Mouse (Mus musculus): ENCODE measurements around the gene Sgsm2. TPM values are rescaled to one million over a fixed set of nuclear protein-coding genes. Genes with fewer than 3 reads are reported as not detected.
A peak's percentile ranks its signal among the peaks of the same experiment; 100 is the strongest.

The Sgsm2 gene
- total RNA-seq, 2 experiments from 2014 or later = 10.5 to 12.0 TPM

GRCm38 (mm10) chr11:74842656-74843434, 54.0 kb downstream of the Sgsm2 start:
- DNase-seq (ENCODE audit: low spot score in 2 of 2) = peak in 1 of 2 experiments; percentile 22

DNA sequence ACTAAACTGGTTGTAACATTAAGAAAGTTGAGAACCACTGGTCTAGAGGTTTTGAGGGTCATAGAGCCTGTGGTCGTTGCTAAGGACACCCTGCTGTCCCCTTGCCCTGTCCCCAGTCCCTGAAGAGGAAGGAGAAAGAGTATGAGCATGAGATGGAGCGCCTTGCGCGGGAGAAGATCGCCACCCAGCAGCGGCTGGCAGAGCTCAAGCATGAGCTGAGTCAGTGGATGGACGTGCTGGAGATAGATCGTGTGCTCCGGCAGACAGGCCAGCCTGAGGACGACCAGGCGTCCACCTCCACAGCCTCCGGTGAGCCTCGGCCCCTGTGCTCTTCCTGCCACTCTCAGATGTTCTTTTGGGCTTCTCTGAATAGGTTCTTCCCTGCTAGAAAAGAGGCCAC, 54.8 kb downstream of the Sgsm2 start:
- DNase-seq (ENCODE audit: low spot score in 2 of 2) = no peak

- peak in 1 of 2 experiments; percentile 15 for DNase-seq (ENCODE audit: low spot score in 2 of 2)
Observed at GRCm38 (mm10) chr11:74841366-74841765, 55.5 kb downstream of the Sgsm2 start.

- DNase-seq (ENCODE audit: low spot score in 2 of 2) = no peak
Observed at GRCm38 (mm10) chr11:74840739-74841138, 56.1 kb downstream of the Sgsm2 start.

DNA sequence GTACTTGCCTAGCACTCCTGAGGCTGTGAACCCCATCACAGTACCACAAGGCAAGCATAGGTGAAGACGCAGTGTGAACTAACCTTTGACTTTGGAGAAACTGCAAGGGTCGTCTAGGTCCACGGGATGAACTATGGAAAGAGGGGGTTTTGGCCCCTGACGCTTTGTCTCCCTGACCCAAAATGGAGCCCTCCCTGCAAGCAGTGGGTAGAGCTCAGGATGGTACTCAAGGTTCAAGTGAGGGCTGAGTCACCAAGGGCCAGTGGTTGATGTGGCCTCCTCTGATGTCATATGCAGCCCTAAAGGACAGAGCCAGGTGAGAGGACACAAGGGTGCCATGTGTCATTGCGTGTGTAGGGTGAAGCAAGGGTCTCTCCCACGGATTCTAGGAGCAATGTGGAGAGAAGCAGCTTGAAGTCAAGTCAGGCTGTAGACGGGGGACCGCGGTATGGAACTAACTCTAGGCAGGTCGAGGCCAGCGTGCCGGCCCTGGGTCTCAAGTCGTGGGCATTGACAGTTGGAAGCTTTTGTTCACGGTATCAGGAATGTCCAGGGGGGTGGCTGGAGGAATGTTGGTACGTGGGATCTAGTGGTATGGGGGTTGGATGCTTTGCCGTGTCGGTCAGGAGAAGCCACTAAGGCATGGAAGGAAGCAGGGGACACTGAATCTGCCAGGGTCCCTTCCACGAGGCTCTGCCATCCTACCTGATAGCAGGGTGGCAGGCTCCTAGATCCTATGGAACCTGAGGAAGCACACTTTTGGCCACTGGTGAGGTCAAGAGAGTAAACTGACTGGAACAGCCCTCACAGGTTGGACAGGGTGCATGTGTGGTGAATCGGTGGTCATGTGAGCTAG, 56.8 kb downstream of the Sgsm2 start:
- no peak for DNase-seq (ENCODE audit: low spot score in 2 of 2)

GRCm38 (mm10) chr11:74838971-74839370, 57.9 kb downstream of the Sgsm2 start:
- peak in 1 of 2 experiments; percentile 53 for DNase-seq (ENCODE audit: low spot score in 2 of 2)

- DNase-seq (ENCODE audit: low spot score in 2 of 2) = peak; percentile 93 to 95
Observed at GRCm38 (mm10) chr11:74838441-74838840, 58.4 kb downstream of the Sgsm2 start.

GRCm38 (mm10) chr11:74837694-74838431, 59.0 kb downstream of the Sgsm2 start:
- peak; percentile 88 to 93 for DNase-seq (ENCODE audit: low spot score in 2 of 2)

DNA sequence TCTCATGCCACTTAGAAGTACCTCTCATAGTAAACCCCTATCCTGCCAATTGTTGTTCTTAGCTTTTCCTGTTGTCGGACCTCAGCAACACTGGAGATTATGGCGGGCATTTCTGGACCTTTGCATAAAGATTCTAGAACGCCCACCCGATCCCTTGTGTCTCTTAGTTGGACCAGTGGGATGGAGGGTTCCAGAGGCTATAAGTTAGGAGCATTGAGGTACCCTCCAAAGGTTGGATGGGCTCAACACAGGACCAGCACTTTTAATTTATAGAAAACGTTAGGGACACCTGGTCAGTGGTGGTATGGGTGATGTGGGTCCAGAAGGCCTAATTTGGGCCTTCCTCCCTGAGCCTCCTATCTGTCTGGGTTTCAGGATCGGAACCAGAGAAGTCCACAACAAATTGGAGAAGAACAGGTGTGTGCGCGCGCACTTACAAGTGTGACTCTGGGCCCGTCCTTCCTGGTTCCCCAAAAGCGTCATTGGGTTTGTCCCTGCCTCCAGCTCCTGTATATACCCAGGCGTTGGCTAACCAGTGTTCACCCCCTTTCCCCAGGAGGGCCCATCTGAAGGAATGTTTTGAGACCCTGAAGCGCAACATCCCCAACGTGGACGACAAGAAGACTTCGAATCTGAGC, 59.7 kb downstream of the Sgsm2 start:
- no peak for DNase-seq (ENCODE audit: low spot score in 2 of 2)

DNA sequence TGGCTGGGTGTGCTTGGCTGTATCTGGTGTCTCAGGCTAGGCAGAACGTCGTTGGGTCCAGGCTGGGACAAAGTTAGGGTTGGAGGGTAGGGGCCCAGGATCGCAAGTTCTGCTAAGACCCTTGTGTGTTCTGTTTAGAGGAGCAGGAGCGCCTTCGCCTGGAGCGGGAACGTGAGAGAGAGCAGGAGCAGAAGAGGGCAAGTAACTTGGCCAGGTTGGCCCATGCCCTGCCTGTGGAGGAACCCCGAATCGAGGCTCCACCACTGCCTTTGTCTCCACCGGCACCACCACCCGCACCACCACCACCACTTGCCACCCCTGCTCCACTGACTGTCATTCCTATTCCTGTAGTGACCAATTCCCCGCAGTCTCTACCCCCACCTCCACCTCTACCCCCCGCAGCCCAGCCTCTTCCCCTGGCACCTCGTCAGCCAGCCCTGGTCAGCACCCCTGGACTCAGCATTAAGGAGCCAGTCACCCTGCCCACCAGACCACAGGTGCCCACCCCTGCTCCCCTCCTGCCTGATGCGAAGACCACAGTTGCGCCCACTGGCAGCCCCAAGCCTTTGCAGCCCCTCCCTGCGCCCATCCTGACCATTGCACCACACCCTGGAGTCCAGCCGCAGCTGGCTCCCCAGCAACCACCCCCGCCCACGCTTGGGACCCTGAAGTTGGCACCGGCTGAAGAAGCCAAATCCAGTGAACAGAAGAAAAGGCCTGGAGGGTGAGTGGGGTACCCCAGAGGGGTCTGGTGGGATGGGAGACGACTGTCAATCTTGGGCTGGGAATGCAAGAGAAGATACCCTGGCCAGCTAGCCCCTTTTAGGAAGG, 60.4 kb downstream of the Sgsm2 start:
- no peak for DNase-seq (ENCODE audit: low spot score in 2 of 2)

DNA sequence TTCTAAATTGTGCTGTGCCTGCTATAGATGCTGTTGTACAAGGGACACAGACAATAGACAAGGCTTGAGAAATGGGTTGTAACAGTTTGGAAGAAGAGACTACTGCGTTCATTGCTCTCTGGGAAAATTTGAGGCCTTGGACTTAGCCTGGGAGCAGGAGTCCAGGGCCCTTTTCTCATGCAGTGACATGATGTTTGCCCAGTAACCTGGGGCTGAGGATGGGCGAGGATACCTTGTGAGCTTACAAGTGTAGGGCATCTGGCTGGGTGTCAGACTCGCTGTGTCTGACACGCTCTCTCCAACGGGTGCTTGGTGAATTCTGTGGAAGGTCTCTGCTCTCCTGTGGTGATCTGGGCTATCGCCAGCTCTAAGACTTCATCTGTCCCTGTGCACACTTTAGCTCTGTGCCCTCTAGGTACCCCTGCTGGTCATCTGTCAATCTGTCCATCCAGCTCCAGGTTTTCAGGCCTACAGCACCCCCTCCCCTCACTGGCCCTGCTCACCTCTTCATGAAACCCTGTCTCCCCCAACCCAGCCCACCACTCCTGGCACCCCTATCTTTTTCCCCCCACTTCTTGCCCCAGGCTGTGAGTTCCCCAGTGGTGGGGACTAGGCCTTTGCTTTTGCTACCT, 61.2 kb downstream of the Sgsm2 start:
- no peak for DNase-seq (ENCODE audit: low spot score in 2 of 2)

DNA sequence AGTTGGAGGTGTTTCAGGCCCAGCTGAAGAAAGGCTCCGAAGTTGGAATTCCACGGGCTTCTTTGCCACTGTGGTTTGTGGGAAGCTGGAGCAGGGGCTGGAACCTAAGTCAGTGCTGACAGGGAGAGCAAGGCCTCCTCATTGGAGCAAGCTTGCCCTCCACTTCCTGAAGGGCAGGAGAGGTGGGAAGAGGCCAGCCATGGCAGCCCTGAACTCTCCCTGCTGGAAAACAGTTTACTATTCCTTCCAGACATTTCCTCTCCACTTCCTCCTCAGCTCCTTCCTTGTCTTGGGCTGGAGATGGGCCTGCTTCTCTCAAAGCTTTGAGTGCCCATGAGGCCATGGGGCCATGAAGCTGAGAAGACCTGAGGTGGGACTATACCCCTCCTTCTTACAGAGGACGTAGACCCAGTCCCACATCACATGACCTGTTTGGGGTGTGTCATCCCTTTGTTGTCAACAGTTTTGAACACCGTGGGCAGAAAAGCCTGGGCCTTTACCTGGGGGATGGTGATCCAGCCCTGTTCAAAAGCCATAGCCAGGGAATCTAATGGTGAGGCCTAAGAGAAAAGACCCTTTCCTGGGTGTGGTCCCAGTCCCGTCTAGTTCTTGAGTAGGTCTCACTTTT, 62.1 kb downstream of the Sgsm2 start:
- DNase-seq (ENCODE audit: low spot score in 2 of 2) = no peak

DNA sequence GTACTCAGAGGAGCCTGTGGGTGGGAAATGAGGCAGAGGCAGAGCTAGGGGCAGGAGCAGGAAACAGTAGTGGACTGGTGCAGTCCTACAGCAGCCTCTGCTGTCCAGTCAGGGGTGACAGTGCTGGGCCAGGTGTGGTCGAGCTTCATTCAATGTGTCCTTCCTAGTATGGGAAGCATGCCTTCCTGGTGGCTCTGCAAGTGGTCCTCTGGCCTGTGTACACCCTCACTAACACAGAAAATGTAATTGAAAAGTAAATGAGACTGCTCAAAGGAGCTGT, 62.6 kb downstream of the Sgsm2 start:
- no peak for DNase-seq (ENCODE audit: low spot score in 2 of 2)

DNA sequence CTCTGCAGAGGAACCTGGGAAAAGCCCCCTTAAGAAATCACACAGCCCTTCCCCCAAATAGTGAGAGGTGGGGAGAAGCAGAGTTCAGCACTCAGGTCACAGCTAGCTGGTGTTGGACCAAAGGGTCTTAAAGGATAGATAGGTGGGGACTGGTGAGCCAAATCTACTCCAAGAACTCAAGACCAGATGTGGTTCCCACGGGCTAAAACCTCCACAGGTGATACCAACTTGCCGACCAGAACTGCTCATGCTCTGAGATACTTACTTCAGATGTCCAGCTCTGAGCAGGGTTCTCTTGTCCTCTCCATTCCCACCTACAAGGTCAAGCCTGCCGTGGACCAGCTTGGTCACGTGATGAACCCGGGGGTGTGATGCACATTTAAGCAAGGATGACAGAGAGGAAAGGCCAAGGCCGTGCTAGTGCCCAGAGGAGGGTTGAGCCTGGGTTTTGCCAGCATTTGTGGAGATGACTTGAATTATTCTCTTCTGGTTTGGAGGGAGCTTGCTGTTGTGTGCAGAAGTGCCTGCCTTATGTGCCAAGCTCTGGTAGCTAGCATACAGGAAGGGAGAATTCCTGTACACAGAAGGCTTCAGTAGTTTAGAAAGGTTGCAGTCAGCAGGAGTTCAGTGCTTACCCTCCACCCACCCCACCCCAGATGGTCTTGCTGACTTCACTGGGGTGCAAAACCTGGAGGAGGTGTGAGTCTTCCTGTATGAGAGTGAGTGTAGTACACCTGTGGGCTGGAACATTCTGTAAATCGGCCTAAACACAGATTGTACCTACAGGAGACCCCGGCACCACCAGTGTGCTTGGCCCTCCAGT, 63.1 kb downstream of the Sgsm2 start:
- DNase-seq (ENCODE audit: low spot score in 2 of 2) = no peak

DNA sequence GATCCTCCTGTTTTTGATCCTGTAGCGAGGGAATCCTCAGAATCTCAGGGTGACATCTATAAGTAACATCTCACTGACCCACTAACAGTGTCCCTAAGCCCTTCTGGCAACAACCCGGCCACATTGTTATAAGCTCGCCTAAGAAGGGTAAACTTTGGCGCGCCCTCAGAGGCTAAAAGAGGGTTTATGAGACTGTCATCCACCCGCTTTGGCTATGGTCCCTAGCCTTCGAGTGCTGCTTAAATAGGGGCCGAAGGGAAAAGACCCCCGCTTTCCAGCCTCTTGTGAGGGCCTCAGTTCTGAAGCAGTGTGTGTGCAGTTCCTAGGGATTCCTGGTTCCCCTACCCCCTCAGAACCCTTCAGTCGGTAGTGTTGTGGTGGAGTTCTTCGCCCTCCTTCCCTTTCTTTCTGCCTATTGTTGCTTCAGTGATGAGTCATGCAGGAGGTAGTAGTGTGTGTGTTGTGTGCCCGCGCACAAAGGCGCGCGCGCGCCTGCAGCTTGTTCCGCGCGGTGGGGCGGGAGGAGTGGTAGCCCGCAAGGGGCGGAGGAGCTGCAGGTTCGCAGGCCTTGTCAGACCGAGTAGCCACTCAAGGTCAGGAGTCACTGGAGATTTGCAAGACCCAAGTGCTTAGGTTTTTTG, 64.2 kb downstream of the Sgsm2 start:
- peak in 1 of 2 experiments; percentile 58 for DNase-seq (ENCODE audit: low spot score in 2 of 2)

GRCm38 (mm10) chr11:74831606-74832451, 65.0 kb downstream of the Sgsm2 start:
- DNase-seq (ENCODE audit: low spot score in 2 of 2) = peak; percentile 99 to 100

GRCm38 (mm10) chr11:74831191-74831605, 65.7 kb downstream of the Sgsm2 start:
- DNase-seq (ENCODE audit: low spot score in 2 of 2) = peak in 1 of 2 experiments; percentile 68
